Mouse (Mus musculus) stomach, embryonic 16.5 days (tissue): ENCODE data around the gene Gm42372. TPM values are rescaled to one million over a fixed set of nuclear protein-coding genes. Genes with fewer than 3 reads are reported as not detected.

Experiments
- ATAC-seq: fragments of 200-750 bp; cut with Nextera tagmentation; 2 replicates; pipeline ENCODE4 v1.8.0; 2017; ENCODE audit warnings: moderate number of reproducible peaks, moderate TSS enrichment; ENCODE audit not compliant: insufficient read depth, low FRiP score
- H3K27ac ChIP-seq: fragments of 300-500 bp; sonication (generic); 2 replicates; pipeline ENCODE4 v1.5.1; 2014; ENCODE audit warnings: low read length
- H3K27me3 ChIP-seq: fragments of 300-500 bp; sonication (generic); 2 replicates; pipeline ENCODE4 v1.6.1; 2014; ENCODE audit warnings: low read length, control low read depth, mixed read lengths; ENCODE audit not compliant: control insufficient read depth, insufficient read depth
- H3K36me3 ChIP-seq: fragments of 300-500 bp; sonication (generic); 2 replicates; pipeline ENCODE4 v1.6.1; 2014; ENCODE audit warnings: low read length; ENCODE audit not compliant: control insufficient read depth, insufficient read depth
- H3K4me1 ChIP-seq: fragments of 300-500 bp; sonication (generic); 2 replicates; pipeline ENCODE4 v1.6.1; 2014; ENCODE audit warnings: low read length, control low read depth, mixed read lengths; ENCODE audit not compliant: control insufficient read depth, insufficient read depth
- H3K4me2 ChIP-seq: fragments of 300-500 bp; sonication (generic); 2 replicates; pipeline ENCODE4 v1.6.1; 2014; ENCODE audit warnings: low read depth, low read length, mixed read lengths
- H3K4me3 ChIP-seq: fragments of 300-500 bp; sonication (generic); replicated peaks from 2 replicates; pipeline ENCODE4 v1.5.1; 2014; ENCODE audit warnings: mild to moderate bottlenecking, low read length
- H3K9ac ChIP-seq: fragments of 300-500 bp; sonication (generic); 2 replicates; pipeline ENCODE4 v1.6.1; 2014; ENCODE audit warnings: low read length
- H3K9me3 ChIP-seq: fragments of 300-500 bp; sonication (generic); replicated peaks from 2 replicates; pipeline ENCODE4 v1.6.1; 2016; ENCODE audit warnings: low read length, control low read depth; ENCODE audit not compliant: control insufficient read depth
- WGBS: fragments of 180-500 bp; shearing (Covaris S2); extraction: QIAGEN DNeasy Blood & Tissue Kit; methylation state at CpG from one replicate; pipeline ENCODE4 v1.1.7; 2014; 5-methylcytosine and 5-hydroxymethylcytosine counted together
- polyA plus RNA-seq: library from polyadenylated mRNA; unstranded; fragments of >200 nt; fragmentation: Nextera tagmentation; extraction: Ambion mirVana; gene quantifications from 2 replicates; pipeline ENCODE4 v1.2.1, GENCODE M21; 2015

Gm42372 gene
- polyA plus RNA-seq, 1 experiment from 2014 or later = 0.25 TPM

DNA sequence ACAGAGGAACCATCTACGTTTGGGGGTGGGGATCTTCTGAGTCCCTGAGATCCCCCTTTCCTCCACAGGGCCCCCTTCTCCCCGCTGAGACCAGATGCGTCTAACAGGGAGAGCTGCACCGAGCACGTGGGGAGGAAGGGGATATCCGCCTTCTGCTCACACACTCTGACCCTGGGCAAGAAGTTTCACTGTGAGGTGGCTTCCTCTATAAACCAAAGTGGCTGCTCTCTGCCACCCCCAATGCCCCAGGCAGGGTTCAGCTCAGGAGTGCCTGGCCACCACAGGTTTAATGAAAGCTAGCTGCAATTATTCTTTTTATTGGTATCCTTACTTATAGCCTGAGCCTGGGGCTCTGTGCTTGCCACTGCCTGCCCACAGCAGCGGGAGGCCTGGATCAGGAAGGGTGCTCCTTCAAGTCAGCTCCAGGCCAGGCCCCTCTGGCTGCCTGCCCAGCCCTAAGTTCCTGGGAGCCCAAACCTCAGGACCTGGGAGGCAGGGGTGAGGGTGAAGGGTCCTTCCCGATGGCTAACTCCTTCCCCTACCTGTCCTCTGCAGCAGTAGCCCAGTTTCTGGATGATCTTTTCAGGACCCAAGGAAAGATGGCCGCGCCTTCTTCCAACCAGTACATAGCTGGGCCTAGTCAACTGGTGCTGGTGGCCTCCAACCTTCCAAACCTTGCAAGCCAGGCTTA, 42.1 kb downstream of the Gm42372 start:
- peak overlapping the region; percentile 58 for H3K4me2 ChIP-seq
- H3K27ac ChIP-seq = peak overlapping the region; percentile 87
- 63% methylated on average over 10 of the region's 10 CpGs for WGBS
- H3K27me3 ChIP-seq = no peaks in the 10 kb centered on the region
- no peaks in the 10 kb centered on the region for H3K9me3 ChIP-seq
- H3K9ac ChIP-seq = peak overlapping the region; percentile 94
- H3K36me3 ChIP-seq = 0 out of 2 replicates have a peak, but pooled peaks cover 9% of the 10 kb centered on the region
- no peak overlapping the region for H3K4me3 ChIP-seq
- ATAC-seq = no peak; the same call in 1 of the 2 replicates
- H3K4me1 ChIP-seq = peaks cover 37% of the 10 kb centered on the region

DNA sequence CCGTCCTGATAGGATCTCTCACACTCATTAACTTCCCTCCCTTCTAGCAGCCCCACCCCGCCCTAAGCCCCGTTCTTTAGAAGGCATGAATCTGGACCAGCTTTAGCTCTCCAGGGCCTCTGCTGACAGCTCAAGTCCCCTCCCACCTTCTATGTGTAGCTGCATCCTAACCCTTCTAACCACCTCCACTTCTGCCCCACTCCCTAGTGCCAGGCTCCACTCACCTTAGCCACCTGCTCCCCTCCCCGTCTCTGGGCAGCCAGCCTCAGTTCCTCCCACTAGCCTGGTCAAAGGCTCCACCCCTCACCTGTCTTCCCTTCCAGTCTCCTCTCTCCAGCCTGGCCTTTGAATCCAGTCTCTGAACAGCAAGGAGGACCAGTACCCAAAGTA, 42.6 kb downstream of the Gm42372 start:
- peak overlapping the region; percentile 58 for H3K4me2 ChIP-seq
- no peaks in the 10 kb centered on the region for H3K27me3 ChIP-seq
- H3K4me1 ChIP-seq = peaks cover 37% of the 10 kb centered on the region
- peak overlapping the region; percentile 87 for H3K27ac ChIP-seq
- peak overlapping the region; percentile 94 for H3K9ac ChIP-seq
- 35% methylated on average over 4 of the region's 4 CpGs for WGBS
- no peak overlapping the region for H3K4me3 ChIP-seq
- H3K9me3 ChIP-seq = no peaks in the 10 kb centered on the region
- 0 out of 2 replicates have a peak, but pooled peaks cover 4% of the 10 kb centered on the region for H3K36me3 ChIP-seq
- ATAC-seq = no peak; the same call in 1 of the 2 replicates

DNA sequence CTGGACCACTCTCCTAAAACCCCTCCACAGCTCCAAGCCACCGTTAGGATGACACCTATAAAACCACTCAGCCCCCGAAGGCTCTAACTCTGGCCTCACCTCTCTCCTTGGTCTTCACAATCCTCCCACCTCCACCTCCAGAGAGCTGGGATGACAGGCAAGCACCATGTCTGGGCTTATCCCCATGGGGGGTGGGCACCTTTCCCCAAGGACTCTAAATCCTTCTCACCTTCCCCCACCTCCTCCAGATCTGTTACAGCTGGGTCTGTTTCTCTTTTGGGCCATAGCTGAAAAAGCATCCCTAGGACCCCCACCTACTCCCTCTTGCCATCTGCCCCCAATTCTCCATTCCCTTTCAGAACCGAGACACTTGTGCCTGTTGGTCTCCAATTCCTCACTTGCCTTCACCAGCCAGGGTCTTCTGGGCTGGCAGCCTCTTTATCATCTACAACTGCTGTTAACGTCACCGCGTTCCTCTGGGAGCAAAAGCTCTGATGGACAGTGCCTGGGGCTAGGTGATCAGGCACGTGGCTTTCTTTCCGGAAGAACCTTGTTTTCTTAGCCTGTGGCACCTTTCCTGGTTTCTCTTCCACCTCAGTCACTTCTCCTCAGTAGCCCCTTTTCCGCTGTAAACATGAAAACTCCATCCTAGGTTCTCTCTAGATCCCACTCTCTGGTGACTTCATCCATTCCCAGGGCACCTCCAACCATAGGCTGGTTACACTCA, 43.2 kb downstream of the Gm42372 start:
- ATAC-seq = no peak
- H3K4me2 ChIP-seq = peak overlapping the region; percentile 58
- 71% methylated on average over 9 of the region's 9 CpGs for WGBS
- peaks cover 37% of the 10 kb centered on the region for H3K4me1 ChIP-seq
- peak overlapping the region; percentile 95 for H3K27ac ChIP-seq
- H3K36me3 ChIP-seq = no peaks in the 10 kb centered on the region
- peak overlapping the region; percentile 79 for H3K4me3 ChIP-seq
- no peaks in the 10 kb centered on the region for H3K9me3 ChIP-seq
- H3K27me3 ChIP-seq = no peaks in the 10 kb centered on the region
- peak overlapping the region; percentile 94 for H3K9ac ChIP-seq

- H3K27ac ChIP-seq = peak overlapping the region; percentile 95
- H3K9ac ChIP-seq = peak overlapping the region; percentile 94
- WGBS = 4% methylated on average over 24 of the region's 24 CpGs
- H3K4me2 ChIP-seq = peak overlapping the region; percentile 58
- no peaks in the 10 kb centered on the region; the same call in 1 of the 2 replicates for H3K36me3 ChIP-seq
- no peaks in the 10 kb centered on the region for H3K9me3 ChIP-seq
- ATAC-seq = peak; percentile 45
- H3K27me3 ChIP-seq = no peaks in the 10 kb centered on the region
- H3K4me1 ChIP-seq = peaks cover 37% of the 10 kb centered on the region
- peak overlapping the region; percentile 79 for H3K4me3 ChIP-seq
Observed at GRCm38 (mm10) chr7:17026710-17027587, 44.1 kb downstream of the Gm42372 start.

DNA sequence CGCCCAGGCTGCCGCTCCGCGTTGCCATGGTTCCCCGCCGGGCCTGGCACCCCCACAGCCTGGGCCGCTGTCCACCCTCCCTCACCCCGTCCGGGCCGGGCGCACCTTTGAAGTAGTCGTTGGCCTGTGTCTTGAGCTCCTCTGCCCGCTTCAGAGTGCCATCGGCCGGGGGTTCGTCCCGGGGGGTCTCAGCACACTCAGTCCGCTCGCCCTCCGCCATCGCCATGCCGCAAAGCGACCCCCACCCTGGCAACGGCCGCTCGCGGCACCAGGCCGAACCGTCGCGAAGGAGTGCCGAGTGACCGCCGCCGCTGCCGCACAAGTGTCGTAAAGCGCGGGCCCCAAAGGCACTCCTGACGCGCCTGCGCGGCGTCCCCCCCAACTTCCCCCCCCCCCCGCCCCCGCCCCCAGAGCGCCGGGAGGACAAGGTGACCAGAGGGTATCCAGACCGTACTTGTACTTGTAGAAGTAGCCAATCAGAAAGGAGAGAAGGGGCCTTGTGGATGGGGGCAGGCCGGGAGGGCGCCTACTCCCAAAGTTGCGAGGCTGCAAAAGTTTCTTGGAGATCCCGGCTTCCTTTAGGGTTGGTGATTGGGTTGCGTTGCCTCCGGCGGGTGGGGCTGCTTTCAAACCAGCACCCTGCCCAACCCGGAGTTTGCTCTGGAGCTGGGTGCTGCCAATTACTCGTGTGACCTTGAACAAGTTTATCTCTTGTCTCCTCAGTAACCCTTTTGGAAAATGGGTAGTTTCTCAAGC, 44.9 kb downstream of the Gm42372 start, which contains the start of gene Ppp5c:
Ppp5c (minus strand) TSS at position 337 of the 756 bp plus-strand sequence.
- peak; percentile 87 for ATAC-seq
- peak within 1 kb of the TSS; percentile 94 for H3K9ac ChIP-seq
- under 1% methylated on average over 58 of the region's 58 CpGs for WGBS

DNA sequence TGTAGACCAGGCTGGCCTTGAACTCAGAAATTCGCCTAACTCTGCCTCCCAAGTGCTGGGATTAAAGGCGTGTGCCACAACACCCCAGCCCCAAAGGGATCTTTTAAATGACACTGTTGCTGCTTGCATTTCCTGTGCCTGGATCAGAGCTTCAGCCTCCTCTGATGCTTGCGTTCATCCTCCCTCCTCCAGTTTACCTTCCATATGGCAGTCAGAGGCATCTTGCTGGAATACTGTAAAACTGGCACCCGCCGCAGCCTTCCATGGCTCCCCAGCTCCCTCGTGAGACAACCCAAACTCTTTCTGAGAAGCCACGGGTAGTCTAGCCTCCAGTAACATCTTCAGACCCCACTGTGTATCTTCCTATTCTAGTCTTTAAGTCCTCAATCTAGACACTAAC, 46.0 kb downstream of the Gm42372 start:
- Histone ChIP-seq H3K4me3 (no peak overlapping the region), H3K4me2 (no peak overlapping the region), H3K36me3 (peaks cover 8% of the 10 kb centered on the region; the same call in 1 of the 2 replicates), H3K27me3 (no peaks in the 10 kb centered on the region), H3K9ac (no peak overlapping the region), H3K27ac (peak overlapping the region; percentile 95; the same call in 1 of the 2 replicates), H3K9me3 (no peaks in the 10 kb centered on the region), H3K4me1 (peaks cover 30% of the 10 kb centered on the region)
- WGBS = 76% methylated on average over 7 of the region's 7 CpGs
- ATAC-seq = no peak

More for the DNA sequence above, 44.9 kb downstream of the Gm42372 start, which contains the start of gene Ppp5c:
- no peaks in the 10 kb centered on the region for H3K9me3 ChIP-seq
- H3K4me2 ChIP-seq = peak within 1 kb of the TSS; percentile 58
- peaks cover 37% of the 10 kb centered on the region for H3K4me1 ChIP-seq
- no peaks in the 10 kb centered on the region for H3K27me3 ChIP-seq
- peak within 1 kb of the TSS; percentile 79 for H3K4me3 ChIP-seq
- H3K36me3 ChIP-seq = no peaks in the 10 kb centered on the region; the same call in 1 of the 2 replicates
- peak within 1 kb of the TSS; percentile 95 for H3K27ac ChIP-seq

DNA sequence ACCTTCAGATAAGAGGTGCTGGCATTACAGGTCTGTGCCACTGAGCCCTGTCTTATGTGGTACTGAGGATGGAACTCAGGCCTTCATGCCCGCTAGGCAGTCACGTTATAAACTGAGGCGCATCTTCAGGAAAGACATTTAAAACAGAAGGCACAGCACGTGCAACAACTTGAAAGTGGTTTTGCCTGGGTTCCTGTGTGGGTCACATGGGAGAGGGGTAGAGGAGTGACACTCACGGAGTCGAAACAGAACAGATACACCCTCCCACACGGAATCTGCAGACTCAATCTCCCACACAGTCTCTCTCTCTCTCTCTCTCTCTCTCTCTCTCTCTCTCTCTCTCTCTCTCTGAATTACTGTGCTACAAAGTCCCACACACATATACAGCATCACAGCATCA, 47.4 kb downstream of the Gm42372 start:
- H3K4me3 ChIP-seq = no peak overlapping the region
- H3K27me3 ChIP-seq = no peaks in the 10 kb centered on the region
- no peaks in the 10 kb centered on the region for H3K9me3 ChIP-seq
- peaks cover 16% of the 10 kb centered on the region for H3K4me1 ChIP-seq
- H3K36me3 ChIP-seq = peaks cover 19% of the 10 kb centered on the region
- no peak overlapping the region; the same call in 1 of the 2 replicates for H3K27ac ChIP-seq
- no peak for ATAC-seq
- H3K4me2 ChIP-seq = no peak overlapping the region
- H3K9ac ChIP-seq = no peak overlapping the region
- WGBS = 81% methylated on average over 7 of the region's 7 CpGs
